Mouse (Mus musculus): ENCODE measurements around the gene Mmp25. TPM values are rescaled to one million over a fixed set of nuclear protein-coding genes. Genes with fewer than 3 reads are reported as not detected.

Mmp25 gene
- polyA plus RNA-seq, 1 experiment, result not detected

DNA sequence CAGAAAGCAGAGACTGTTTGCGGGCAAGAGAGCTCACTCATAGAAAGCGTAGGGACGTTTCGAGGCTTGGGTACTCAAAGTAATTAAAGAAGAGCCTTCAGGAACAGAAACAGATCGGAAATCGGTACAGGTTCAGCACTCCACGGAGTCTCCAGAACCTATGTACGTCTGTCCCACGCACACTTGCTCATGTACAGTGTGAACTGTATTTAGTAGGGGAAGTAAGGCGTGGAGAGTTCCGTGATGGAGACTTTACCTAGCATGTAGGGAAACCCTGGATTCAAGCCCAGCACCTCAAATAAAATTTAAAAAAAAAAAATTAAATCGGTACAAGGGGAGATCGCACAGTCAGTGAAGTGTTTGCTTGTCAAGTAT is 52.2 kb downstream of the Mmp25 start:
- no peak for TF ChIP-seq GATA1 (IDR thresholded peaks at IDR 0.05; ENCODE audit: low read length)

DNA sequence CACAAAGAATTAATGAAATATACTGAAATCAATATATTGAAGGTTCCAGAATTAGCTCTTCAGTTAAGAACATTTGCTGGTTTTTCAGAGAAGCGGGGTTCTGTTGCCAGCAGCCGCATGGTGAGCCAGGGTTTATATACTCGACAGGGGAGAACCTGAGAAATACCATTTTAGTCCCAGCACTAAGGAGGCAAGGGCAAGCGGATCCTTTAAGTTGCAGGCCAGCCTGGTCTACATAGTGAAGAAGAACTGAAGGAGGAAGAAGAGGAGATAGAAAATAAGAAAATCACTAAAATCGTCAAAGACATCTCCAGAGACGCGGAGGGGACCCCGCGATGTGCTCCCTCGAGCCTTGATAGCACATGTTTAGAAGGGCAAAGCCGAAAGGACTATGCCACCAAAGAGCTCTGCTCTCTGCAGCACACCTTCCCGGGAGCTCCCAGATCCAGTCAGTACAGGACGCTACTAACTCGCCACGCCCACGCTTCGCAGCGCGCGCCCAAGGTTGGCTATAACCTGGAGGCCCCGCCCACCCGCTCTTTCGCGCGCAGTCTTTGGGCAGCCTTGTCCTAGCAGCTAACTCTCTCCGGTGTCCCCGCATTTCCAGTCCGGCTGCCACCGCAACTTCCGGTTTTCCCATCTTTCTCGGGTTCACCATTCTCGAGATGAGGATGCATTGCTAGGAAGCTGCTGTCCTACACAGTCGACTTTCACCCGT is 52.7 kb downstream of the Mmp25 start:
- TF ChIP-seq GATA1 (IDR thresholded peaks at IDR 0.05; ENCODE audit: low read length), result no peak

DNA sequence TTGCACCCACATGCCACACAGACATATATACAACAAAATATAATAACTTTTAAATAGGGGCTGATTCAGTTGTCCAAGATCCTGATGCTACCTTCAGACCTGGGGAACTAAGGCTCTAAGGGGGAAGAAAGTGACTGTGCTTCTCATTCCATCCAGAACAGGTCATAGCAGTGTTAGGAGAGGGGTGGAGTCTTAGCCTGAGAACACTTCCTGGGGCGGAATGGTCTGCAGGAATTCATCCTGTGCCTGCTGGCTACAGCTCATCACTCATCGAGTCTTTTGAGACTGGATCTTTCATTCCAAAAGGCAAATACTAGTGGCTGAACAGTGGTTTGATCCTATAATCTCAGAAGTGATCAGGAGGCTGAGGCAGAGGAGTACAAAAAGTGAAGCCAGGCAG is 57.8 kb downstream of the Mmp25 start:
- TF ChIP-seq GATA1 (IDR thresholded peaks at IDR 0.05; ENCODE audit: low read length), result no peak

DNA sequence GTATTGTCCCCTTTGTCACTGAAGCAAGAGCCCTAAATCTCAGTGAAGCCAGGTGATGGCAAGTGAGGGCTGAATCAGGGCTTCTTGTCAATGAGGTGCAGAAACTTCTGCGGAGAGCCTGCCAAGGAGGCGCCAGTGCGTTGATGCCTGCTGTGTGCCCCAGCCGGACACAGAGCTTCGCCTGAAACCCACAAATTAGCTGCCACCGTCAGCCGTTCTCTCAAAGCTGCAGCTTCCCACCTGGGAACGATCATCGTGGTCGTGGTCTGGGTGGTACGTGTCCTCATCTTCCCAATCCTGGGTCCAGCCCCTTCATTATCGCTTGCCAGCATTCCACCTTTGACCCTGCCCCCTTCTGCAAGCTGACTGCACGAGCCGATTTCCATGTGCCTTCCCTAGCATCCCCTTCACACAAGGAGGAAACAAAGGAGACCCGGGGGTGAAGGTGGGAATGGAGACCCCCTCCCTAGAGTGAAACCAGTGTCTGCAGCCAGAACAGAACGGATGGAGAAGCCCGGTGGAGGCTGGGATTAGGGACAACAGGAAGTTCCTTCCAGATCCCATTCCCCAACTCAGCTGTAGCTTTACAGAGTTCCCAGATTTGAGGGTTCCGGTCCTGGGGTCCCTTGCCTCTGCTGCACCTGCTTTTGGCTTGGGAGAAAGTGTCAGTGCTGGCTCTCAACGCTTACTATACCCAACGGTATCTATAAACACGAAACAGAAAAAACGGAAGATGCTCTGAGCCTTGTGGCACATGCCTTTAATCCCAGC is 59.2 kb downstream of the Mmp25 start:
- no peak for TF ChIP-seq GATA1 (IDR thresholded peaks at IDR 0.05; ENCODE audit: low read length)

DNA sequence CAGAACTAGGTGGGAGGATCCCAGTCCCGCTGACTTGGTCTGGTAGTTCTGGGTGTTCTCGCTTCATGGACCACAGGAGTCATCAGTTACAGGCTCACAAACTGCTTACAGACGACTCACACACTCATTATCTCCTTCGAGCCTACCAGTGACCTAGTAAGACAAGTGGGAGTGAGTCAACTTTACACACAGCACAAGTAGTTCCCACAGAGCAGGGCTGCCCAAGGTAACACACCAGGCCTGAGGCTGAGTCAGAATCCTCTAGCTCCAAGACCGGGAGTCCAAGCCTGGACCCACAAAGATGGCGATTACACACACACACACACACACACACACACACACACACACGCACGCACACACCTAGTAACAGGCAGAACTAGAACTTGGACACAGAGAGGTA is 60.3 kb downstream of the Mmp25 start:
- no peak for TF ChIP-seq GATA1 (IDR thresholded peaks at IDR 0.05; ENCODE audit: low read length)

Other genes starting within 250 kb of the Mmp25 start
- not detected in 2 replicates for gene Vmn2r117, start 165.6 kb downstream of the Mmp25 start, polyA plus RNA-seq (2012)
- 10.3 and 12.1 TPM in 2 replicates for gene Zfp213, start 81.0 kb downstream of the Mmp25 start, polyA plus RNA-seq (2012)
- gene Zfp13, start 45.8 kb downstream of the Mmp25 start, polyA plus RNA-seq (2012), result 0.21 TPM in 2 replicates
- not detected in 2 replicates for gene Zscan10, start 44.4 kb downstream of the Mmp25 start, polyA plus RNA-seq (2012)
- not detected in 2 replicates for gene Bicdl2, start 15.2 kb upstream of the Mmp25 start, polyA plus RNA-seq (2012)
- 258 and 328 TPM in 2 replicates for gene Hcfc1r1, start 28.3 kb upstream of the Mmp25 start, polyA plus RNA-seq (2012)
- 96.9 and 107 TPM in 2 replicates for gene Thoc6, start 28.6 kb upstream of the Mmp25 start, polyA plus RNA-seq (2012)
- 5.5 and 6.2 TPM in 2 replicates for gene Tnfrsf12a, start 32.2 kb upstream of the Mmp25 start, polyA plus RNA-seq (2012)
- gene Cldn6, start 34.0 kb upstream of the Mmp25 start, polyA plus RNA-seq (2012), result not detected in 2 replicates
- not detected in 2 replicates for gene Cldn9, start 38.7 kb upstream of the Mmp25 start, polyA plus RNA-seq (2012)
- not detected in 2 replicates for gene 1520401A03Rik, start 77.5 kb upstream of the Mmp25 start, polyA plus RNA-seq (2012)
- gene Pkmyt1, start 81.1 kb upstream of the Mmp25 start, polyA plus RNA-seq (2012), result 104 and 119 TPM in 2 replicates
- 1.4 and 3.1 TPM in 2 replicates for gene Paqr4, start 95.6 kb upstream of the Mmp25 start, polyA plus RNA-seq (2012)
- gene Kremen2, start 100.6 kb upstream of the Mmp25 start, polyA plus RNA-seq (2012), result 0.06 and 0.21 TPM in 2 replicates
- 23.5 and 36.1 TPM in 2 replicates for gene Flywch1, start 126.3 kb upstream of the Mmp25 start, polyA plus RNA-seq (2012)
- not detected in 2 replicates for gene Flywch2, start 140.8 kb upstream of the Mmp25 start, polyA plus RNA-seq (2012)
- gene Srrm2, start 145.3 kb upstream of the Mmp25 start, polyA plus RNA-seq (2012), result 91.1 and 315 TPM in 2 replicates
- 819 and 1,233 TPM in 2 replicates for gene Elob, start 183.9 kb upstream of the Mmp25 start, polyA plus RNA-seq (2012)
- gene Prss33, start 190.8 kb upstream of the Mmp25 start, polyA plus RNA-seq (2012), result not detected in 2 replicates
- gene Prss32, start 198.6 kb upstream of the Mmp25 start, polyA plus RNA-seq (2012), result not detected in 2 replicates
- not detected in 2 replicates for gene Prss41, start 198.9 kb upstream of the Mmp25 start, polyA plus RNA-seq (2012)
- gene Prss21, start 222.8 kb upstream of the Mmp25 start, polyA plus RNA-seq (2012), result not detected in 2 replicates
- gene Dcpp1, start 235.6 kb upstream of the Mmp25 start, polyA plus RNA-seq (2012), result not detected in 2 replicates
- not detected in 2 replicates for gene Dcpp2, start 235.6 kb upstream of the Mmp25 start, polyA plus RNA-seq (2012)

All from G1E-ER4 (cell line).